Mouse (Mus musculus) spleen, adult 2 months (tissue): ENCODE measurements around the gene Gpr156.

Source experiments
- CTCF ChIP-seq: fragments of 200-500 bp; IDR thresholded peaks from 2 replicates; pipeline ENCODE4 v1.5.1; 2011; ENCODE audit warnings: mild to moderate bottlenecking, inconsistent platforms; ENCODE audit not compliant: insufficient read depth, insufficient read length, insufficient replicate concordance; ENCODE audit errors: extremely low read depth
- POLR2A ChIP-seq: fragments of 200-500 bp; IDR thresholded peaks from 2 replicates; pipeline ENCODE4 v1.6.1; 2011; ENCODE audit warnings: low read depth, low read length, inconsistent platforms

- TF ChIP-seq POLR2A (no peak), CTCF (no peak)
Observed at GRCm38 (mm10) chr16:37967415-37967814, 51.1 kb downstream of the Gpr156 start.
